Mouse (Mus musculus) gastrocnemius, postnatal 10 days (tissue): Measurements from ENCODE around the gene Zbtb12. TPM values are rescaled to one million over a fixed set of nuclear protein-coding genes. Genes with fewer than 3 reads are reported as not detected.
"Not testable (repeated sequence)": the region's sequence is repeated elsewhere in the genome, so short reads cannot be mapped to it uniquely, and the experiment has no call there.

Experiments
- DNase-seq: peaks from one replicate; pipeline ENCODE4 v3.0.0; 2021; ENCODE audit warnings: mixed read lengths
- total RNA-seq, 2 experiments: library from RNA; stranded (reverse); gene quantifications; 2 replicates each; pipeline ENCODE4 v1.2.3; 2021

The Zbtb12 gene
- total RNA-seq, 2 experiments from 2014 or later = 4.6 to 7.3 TPM

DNA sequence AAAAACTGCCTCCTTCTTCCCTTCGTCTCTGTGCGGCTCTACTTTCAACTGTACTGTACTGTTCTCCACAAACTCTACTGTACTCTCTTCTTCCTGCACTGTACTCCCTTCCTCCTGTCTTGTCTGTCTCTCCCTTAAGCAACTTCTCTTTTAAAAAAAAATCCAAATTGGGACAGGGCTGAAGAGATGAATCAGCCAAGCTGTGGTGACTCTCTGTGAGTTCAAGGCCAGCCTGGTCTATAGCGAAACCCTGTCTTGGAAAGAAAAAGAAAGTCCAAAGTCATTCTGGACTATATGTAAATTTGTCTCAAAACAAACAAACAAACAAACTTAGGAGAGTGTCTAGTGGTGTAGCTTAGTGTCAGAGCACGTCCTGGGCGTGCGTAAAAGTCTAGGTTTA lies 5.0 kb upstream of the Zbtb12 start:
- DNase-seq = no peak

DNA sequence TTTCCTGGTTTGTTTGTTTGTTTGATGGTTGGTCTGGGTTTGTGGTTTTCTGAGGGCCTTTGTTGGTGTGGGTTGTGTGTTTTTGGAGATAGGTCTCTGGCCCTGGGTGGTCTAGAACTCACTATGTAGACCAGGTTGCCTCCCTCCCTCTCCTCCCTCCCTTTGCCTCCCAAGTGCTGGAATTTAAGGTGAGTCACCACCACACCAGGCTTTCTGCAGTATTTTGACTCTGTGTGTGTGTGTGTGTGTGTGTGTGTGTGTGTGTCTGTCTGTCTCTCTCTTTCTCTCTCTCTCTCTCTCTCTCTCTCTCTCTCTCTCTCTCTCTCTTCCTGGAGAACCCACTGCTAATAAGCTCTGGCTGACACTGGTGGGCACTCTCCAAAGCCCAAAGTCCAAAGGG lies 1.9 kb downstream of the Zbtb12 start:
- DNase-seq = no peak

DNA sequence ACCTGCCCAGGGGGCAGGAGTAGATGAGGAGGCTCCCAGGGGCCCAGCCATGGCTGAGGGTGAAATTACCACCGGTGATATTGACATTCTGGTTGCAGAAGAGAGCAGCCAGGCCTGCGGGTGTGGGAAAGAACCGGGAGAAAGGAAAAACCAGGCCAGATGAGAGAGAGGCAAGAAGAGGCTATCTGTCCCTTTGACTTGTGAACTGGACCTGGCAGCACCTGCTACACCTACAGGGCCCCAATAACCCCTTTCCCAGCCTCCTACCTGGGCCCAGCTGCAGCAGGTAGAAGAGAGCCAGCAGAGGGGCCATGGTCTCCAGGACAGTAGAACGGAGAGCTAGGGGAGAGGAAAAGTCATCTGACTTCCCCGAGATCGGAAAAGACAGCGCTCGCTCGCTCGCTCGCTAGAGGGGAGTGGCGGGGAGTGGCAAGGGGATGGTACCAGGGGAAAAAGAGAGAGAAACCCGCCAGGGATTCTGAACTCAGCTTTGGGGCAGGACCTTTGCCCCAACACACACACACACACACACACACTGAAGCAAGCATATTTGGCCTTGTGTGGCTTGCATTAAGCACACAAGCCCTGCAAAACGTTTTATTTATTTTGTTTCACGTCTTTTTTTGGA lies 2.5 kb downstream of the Zbtb12 start, which contains the start of gene Gm20547:
Gene Gm20547 (minus strand): TSS at position 360 of the 628 bp plus-strand sequence.
- DNase-seq = no peak

DNA sequence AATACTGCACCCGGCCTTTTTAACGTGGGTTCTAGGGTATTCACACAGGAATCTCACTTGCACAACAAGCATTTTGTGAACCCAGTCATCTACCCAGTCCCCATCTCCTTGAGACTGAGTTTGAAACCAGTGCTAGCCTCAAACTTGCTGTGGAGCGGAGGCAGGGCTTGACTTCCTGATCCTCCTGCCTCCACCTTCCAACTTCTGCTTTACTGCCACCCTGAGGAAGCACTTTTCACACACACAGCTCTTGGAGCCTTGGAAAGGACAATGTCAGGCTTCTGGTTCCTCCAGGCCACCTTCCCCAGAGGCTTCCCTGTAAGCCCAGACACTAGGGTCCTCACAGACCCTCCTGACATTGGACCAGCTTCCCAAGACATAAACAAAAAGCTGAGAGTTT lies 4.0 kb downstream of the Zbtb12 start:
- DNase-seq = no peak

DNA sequence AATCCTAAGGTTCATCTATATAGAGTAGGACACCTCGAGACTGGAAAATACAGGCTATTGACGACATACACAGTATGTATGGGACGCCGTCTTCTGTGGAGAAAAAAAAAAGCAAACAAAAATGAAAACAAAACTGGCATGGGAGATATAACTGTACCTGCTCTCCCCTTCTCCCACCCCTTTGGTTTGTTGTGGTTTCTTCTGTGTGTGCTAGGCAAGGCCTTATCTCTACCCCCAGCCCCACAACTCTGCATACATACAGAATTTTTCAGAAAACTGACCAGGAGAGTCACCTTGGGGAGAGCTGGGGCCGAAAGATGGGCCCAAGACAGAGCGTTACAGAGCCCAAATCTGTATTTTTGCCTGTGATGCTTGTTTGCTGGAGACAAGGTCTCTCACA lies 5.4 kb downstream of the Zbtb12 start:
- no peak for DNase-seq

DNA sequence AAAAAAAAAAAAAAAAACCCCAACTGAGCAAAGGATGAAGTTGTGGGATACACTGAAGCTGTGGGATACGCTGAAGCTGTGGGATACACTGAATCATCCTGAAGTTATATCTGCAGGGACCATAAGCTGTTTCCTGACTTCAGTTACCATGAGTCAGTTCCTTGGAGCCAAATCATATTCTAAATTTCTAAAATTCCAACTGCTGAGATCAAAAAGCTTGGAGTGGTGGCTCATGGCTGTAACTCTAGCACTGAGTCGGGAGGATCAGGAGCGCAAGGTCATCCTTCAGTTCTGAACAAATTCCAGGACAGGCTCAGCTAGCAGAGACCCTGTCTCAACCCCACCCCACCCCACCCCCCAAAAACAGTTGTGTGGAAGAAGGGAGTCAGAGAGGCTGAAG lies 6.3 kb downstream of the Zbtb12 start:
- no peak for DNase-seq

DNA sequence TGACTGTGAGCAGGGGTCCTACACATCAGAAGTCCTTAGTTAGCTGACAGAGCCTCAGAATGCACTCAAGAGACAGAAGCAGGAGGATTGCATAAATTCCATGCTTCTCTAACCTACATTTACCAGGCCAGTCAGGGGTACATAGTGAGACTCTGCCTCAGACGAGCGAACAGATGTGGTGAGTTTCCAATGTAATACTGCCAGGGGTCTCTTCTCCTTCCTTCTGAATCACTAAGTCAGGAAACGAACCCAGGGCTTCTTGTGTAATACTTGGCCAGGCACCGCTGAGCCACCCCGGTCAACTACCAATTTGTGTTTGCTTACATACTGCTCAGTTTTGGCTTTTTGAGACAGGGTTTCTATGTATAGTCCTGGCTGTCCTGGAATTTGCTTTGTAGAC lies 8.7 kb downstream of the Zbtb12 start:
- DNase-seq = no peak

DNA sequence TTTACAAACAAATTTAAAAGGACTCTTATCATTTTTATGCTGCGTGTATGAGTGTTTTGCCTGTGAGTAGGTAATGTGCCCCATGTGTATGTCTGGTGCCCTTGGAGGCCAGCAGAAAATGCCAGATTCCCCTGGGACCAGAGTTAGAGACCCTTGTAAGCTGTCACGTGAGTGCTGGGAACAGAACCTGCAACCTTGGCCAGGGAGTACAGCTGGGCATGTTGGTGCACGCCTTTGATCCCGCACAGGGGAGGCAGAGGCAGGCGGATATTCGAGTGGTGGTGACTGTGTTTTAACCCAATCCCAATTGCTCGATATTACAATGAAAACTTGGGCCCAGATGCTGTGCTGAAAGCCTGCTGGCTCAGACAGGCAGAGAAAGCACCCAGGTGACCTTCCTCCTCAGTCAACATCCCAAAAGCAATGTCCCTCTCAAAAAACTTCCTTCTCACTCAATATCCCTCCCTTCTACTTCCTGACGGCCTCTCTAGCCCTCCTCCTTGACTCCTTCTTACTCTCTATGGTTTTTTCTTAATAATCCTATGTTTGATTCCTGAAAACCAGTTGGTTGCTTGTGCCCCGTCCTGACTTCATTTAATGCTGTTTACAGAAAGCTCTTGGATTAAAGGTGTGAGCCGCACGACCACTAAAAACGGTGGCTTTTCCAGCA lies 10.9 kb downstream of the Zbtb12 start:
- DNase-seq = no peak

DNA sequence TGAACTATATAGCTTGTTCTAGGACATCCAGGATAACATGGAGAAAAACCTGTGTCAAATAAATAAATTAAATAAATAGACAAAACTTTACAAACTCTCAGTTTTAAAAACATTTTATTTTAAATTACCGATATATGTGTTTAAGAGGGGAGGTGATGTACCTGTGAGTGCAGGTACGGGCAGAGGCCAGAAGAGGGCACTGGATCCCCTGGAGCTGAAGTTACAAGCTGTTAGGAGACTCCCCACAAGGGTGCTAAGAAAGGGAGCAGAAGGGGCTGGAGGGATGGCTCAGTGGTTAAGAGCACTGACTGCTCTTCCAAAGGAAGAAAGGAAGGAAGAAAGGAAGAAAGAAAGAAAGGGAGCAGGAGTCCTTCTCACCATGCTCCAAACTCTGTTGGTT lies 12.1 kb downstream of the Zbtb12 start:
- DNase-seq = no peak

DNA sequence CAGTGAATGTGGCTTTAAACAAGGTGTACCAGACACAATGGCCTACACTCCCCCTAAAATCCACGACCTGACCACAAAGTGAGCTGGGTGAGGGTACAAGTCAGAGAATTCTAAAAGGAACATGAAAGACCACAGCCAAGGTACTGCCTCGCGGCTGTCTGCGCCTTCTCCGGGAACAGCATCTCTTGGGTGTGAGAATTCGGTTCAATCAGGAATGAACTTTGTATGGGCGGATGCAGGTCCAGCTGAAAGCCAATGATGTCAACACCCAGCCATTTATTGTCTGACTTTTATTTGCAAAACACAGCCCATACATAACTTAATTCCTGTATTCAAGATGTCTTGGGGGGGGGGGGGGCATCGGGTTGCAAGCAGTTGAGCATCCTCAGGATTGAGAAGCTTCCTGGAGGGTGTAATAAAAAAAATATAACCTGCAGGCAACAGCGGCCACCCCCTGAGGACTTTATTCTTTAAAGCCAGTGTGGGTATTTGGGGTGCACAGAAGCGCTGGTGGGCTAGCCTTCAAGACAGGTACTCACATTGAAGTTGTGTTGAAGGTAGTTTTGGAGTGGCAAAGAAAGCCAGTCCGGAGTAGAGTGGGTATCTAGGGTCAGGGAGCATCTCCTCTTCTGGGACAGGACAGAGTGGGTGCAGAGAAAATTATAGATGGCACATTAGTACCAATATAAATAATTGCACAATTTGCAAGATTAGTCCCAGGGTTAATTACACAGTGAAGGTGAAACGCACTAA lies 14.0 kb downstream of the Zbtb12 start:
- DNase-seq = no peak

DNA sequence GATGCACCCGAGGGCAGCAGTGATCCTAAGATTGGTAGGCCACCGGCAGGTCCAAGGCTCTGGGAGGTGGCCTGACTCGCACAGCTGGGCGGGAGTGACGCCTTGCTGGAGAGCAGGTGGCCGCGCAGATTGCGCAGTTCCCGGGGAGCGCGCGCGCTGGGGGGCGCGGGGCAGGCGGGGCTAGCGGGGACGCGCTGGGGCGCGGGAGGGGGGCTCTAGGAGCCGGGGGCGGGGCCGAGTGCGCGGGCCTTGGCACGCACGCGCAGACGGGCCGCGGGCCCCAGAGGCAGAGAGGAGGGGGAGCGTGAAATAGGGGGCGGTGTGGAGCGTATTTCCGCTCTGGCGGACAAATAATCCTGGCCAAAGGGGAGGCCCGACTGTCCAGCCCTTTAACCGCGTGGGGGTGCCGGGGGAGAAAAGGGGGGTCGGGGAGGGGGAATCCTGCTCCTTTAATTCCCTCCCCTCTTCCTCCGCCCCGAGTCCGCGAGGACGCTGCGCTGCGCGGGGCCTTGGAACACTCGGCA lies 14.9 kb downstream of the Zbtb12 start:
- peak; percentile 96 for DNase-seq

DNA sequence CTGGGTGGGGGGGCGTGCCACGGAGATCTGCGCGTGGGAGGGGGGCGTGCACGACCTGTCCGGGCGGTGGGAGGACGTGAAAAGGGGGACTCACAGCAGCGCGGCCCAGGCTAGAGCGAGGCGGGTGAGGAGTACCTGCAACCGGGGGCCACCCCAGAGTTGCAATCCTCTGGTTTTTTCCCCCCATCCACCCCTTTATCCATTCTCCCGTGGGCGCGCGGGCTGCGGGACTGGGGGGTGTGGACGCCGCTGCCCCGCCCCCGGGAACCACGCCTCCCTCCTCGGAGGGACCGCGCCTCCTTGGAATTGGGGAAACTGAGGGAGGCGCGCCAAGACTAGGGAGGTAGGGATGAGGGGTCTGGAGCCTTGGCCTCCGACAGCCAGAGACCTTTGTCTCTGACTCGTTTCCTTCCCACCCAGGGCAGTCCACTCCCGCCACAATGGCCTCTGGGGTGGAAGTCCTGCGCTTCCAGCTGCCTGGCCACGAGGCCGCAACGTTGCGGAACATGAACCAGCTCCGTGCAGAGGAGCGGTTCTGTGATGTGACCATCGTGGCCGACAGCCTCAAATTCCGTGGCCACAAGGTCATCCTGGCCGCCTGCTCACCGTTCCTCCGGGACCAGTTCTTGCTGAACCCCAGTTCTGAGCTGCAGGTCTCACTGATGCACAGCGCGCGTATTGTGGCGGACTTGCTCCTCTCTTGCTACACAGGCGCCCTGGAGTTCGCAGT lies 15.7 kb downstream of the Zbtb12 start:
- peak; percentile 70 for DNase-seq

DNA sequence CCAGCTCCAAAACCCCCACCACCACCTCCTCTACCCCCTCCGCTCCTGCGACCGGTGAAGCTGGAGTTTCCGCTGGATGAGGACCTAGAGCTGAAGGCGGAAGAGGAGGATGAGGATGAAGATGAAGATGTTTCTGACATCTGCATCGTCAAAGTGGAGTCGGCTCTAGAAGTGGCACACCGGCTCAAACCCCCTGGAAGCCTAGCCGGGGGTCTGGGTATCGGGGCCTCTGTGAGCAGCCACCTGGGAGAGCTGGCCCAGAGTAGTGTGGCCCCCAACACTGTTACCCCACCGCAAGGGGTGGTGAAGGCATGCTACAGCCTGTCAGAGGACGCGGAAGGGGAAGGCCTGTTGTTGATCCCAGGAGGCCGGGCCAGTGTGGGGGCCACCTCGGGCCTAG lies 16.4 kb downstream of the Zbtb12 start:
- no peak for DNase-seq

DNA sequence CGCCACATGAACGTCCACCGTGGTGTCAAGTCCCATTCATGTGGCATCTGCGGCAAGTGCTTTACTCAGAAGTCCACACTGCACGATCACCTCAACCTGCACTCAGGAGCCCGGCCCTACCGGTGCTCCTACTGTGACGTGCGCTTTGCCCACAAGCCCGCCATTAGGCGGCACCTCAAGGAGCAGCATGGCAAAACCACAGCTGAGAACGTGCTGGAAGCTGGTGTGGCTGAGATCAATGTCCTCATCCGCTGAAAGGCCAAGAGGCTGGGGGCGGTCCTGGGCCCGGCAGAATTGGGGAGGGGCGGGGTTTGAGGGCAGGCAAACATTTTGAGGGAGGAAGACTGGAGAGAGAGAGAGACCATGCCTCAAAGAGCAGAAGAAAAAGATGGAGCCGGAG lies 17.1 kb downstream of the Zbtb12 start:
- no peak for DNase-seq

DNA sequence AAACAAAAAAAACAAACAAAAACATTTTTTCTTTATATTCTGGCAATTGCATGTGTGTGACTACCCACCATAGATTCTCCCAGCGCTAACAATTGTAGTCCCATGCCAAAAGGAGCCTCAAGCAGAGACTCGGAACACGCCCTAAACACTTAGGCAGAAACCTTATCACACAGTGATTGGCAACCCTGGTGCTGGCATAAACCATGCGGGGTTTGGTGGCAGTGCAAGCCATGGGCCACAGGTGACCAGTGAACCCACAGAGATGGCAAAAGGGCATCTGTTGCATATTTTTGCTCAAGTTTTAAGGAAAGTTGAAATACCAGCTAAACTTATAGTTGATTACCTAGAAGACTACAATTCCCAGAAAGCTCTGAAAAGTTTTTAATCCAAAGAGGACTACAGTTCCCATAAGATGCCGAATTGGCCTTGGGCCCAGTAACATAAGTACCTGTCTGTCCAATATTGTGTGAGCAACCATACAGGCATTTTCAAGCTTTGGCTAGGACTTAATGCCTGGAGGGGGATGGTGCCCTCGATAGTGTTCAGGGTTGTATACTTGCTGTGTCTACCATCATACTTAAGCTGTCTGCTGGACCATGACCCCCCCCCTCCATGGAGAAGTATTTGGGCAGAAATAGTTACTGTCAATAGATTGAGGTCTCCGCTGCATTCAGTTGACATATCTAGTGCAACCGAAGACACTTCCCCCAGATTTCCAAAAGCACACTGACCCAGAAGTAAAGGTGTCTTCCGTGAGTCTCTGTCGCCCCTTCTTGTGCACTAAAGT lies 18.3 kb downstream of the Zbtb12 start:
- no peak for DNase-seq

DNA sequence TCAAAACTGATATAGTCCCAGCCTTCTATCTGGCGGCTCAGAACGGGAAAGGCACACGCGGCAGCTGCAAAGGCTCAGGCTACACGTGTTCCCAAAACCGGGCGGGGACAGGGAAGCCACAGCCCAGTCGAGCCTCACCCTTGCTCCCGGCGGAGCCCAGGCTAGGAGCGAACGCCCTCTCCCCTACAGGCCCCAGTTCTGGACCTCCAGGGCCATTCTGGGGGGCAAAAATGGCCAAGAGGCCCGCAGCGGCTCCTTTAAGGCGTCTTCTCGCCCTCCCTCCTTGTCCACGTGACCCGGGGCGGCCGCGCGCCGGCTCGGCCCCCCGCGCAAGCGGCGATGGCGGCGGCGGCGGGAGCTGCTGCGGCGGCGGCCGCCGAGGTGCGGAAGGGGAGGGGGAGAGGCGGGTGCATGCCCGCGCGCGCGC lies 18.9 kb downstream of the Zbtb12 start, which contains the start of the genes C2 and Ehmt2:
Gene C2 (minus strand): TSS at position 106 of the 427 bp plus-strand sequence.
Gene Ehmt2 (plus strand): TSS at position 310 of the 427 bp plus-strand sequence.
- DNase-seq = peak; percentile 80

DNA sequence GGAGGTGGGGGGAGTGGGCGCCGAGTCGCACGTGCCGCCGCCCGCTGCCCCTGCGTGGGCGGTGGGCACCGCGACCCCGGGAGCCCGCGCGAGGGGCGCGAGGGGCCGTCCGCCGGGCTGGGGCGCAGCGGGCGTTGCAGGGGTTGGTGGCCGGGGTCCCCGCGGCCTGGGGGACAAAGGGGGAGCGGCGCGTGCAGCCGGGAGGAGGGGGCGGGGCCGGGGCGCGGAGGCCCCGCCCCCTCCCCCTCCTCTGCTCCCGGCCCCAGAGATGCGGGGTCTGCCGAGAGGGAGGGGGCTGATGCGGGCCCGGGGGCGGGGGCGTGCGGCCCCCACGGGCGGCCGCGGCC lies 19.4 kb downstream of the Zbtb12 start:
- peak; percentile 38 for DNase-seq

DNA sequence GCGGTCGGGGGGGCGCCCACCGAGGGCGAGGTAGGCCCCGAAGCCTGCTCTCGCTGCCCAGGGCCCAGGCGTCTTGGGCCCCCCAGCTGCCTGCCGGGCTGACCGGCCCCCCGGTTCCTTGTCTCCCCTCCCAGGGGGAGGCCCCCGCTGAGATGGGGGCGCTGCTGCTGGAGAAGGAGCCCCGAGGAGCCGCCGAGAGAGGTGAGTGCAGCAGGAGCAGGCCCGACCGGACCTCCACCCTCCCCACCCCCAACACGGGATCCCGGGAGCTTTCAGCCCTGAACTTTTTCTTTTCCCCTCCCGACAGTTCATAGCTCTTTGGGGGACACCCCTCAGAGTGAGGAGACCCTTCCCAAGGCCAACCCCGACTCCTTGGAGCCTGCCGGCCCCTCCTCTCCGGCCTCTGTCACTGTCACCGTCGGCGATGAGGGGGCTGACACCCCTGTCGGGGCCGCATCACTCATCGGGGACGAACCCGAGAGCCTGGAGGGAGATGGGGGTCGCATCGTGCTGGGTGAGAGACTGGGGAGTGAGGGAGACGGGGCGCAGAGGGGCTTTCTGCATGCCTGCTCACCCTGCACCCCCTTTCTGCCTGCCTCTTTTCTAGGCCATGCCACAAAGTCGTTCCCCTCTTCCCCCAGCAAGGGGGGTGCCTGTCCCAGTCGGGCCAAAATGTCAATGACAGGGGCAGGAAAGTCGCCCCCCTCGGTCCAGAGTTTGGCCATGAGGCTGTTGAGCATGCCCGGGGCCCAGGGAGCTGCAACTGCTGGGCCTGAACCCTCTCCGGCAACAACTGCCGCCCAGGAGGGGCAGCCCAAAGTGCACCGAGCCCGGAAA lies 20.0 kb downstream of the Zbtb12 start:
- peak; percentile 45 for DNase-seq

DNA sequence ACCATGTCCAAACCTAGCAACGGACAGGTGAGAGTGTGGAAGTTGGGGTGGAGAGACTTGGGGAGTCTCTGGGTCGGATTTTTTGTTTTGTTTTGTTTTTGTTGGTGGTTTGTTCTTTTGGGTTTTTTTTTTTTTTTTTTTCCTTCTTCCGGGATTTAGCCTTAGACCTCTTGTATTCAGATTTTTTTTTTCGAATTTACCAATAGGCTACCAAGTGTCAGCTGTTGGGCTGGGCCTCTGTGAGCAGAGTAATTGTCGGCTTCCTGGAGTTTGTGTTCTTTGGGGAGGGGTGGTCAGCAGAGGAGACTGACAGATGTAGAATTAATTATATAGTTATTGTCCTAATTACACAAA lies 20.6 kb downstream of the Zbtb12 start:
- DNase-seq = no peak

DNA sequence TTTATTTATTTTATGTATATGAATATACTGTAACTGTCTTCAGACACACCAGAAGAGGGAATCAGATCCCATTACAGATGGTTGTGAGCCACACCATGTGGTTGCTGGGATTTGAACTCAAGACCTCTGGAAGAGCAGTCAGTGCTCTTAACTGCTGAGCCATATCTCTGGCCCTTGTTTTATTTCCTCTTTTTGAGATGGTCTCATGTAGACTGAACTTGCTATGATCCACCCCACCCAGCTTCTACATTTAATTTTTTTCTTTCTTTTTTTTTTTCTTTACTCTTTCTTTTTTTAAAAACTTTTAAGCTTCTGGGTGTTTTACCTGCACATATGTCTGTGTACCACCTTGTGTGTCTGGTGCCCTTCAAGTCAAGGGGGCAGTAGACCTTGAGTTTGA lies 21.5 kb downstream of the Zbtb12 start:
- DNase-seq = not testable (repeated sequence)

DNA sequence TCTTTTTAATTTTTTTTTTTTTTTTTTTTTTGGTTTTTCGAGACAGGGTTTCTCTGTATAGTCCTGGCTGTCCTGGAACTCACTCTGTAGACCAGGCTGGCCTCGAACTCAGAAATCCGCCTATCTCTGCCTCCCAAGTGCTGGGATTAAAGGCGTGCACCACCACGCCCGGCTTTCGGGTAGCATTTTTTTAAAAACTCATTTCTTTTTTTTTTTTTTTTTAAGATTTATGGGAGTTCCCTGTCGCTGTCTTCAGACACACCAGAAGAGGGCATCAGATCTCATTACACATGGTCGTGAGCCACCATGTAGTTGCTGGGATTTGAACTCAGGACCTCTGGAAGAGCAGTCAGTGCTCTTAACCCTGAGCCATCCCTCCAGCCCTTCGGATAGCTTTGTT lies 22.7 kb downstream of the Zbtb12 start:
- not testable (repeated sequence) for DNase-seq
